Mouse (Mus musculus) CD4-positive, CD25-positive, alpha-beta regulatory T cell (primary cell): ENCODE data around the gene Vmn2r71. TPM values are rescaled to one million over a fixed set of nuclear protein-coding genes. Genes with fewer than 3 reads are reported as not detected.

ENCODE experiments used
- polyA plus RNA-seq: library from polyadenylated mRNA; unstranded; fragments of 100-300 nt; shearing (Covaris generic); gene quantifications from one replicate; pipeline ENCODE4 v1.2.1, GENCODE M21; 2017

The Vmn2r71 gene
- not detected for polyA plus RNA-seq

GRCm38 (mm10) chr7:85562787-85563186 lies at the start of gene Vmn2r71:
Gene Vmn2r71, plus strand, starts transcription at chr7:85563087.

GRCm38 (mm10) chr7:85569092-85569491 lies 6.2 kb downstream of the Vmn2r71 start, which contains the start of gene Vmn2r70:
Gene Vmn2r70, minus strand, starts transcription at chr7:85569192.

Other genes with a start within 250 kb of the Vmn2r71 start
- gene Vmn2r69, start 147.2 kb upstream of the Vmn2r71 start, polyA plus RNA-seq = 0.01 TPM
- 0.02 TPM for gene Vmn2r70, start 6.1 kb downstream of the Vmn2r71 start, polyA plus RNA-seq
- 0.04 TPM for gene Vmn2r72, start 192.0 kb downstream of the Vmn2r71 start, polyA plus RNA-seq